Mouse (Mus musculus) T-cell, adult 2 months (primary cell): ENCODE measurements around the gene Lgi2.
A peak's percentile ranks its signal among the peaks of the same experiment; 100 is the strongest.

Experiments used
- DNase-seq: peaks from one replicate; pipeline ENCODE4 v3.0.0; 2022; ENCODE audit warnings: low spot score

The Lgi2 gene

DNA sequence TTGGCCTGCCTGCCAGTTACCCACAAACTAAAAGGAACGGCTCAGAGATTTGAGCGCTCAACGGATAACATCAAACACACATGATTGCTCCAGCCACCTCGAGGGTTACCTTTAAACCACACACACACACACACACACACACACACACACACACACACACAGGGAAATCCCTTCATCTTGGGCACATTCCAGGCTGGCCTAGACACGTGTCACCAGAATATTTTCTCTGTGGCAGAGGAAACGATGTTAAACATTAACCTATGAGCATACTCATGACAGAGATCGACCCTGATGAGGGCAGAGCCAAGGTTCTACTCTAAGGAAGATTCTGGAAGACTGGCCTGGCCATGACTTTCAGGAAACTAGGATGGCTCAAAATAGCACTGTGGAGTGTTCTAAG, 29.2 kb downstream of the Lgi2 start:
- DNase-seq: no peak

DNA sequence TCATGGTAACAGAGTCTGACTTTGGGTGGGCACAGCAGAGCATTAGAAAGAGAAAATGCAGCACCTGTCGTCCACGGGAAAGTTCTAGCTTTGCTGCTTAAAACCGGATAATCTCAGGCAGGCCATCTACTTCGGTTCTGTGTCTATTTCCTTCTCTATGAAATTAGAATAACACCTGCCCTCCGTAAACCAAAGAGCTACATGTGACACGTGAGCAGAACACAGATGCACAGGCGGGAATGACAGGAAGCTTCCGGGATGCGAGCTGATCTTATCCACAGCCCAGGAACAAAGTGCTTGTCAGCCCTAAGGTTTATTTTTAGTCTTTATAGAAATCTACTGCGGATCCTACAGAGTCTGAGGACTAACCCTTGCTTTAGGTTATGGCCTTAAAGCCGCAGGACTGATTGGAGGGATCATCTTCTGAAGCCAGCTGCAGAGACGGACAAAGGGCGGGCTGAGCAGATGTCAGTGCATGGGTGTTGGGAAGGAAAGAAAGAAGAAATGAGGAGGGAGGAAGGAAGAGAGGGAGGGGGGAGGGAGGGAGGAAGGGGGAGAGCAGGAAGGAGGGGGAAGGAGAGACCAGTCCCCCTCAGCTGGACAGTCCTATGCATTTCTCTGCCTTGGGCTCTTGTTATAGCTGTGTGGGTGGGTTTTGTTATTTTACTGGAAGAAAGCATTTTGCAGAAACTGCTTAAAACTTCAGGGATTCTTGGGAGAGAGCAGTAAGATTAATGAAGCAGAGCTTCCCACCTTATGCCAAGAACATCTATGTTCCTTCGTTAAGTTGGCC, 31.3 kb downstream of the Lgi2 start:
- DNase-seq: no peak

DNA sequence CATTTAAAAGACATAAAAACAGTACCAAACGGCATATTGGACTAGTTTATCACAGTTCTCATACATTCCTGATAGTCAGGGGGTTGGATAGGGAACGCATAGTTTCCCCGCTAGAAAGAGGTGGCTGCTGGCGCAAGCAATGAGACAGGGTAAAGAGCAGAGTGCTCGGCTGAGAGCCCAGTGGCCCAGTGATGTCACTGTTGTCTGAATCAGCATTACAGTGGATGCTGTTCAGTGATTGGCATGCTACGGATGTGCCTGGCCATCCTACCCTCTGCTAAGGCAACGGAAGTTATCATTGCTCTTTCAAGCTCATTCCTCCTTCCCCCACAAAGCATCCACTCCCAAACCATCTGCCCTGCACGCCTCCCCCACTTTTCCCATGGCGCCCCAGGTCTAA, 32.6 kb downstream of the Lgi2 start:
- DNase-seq: no peak

DNA sequence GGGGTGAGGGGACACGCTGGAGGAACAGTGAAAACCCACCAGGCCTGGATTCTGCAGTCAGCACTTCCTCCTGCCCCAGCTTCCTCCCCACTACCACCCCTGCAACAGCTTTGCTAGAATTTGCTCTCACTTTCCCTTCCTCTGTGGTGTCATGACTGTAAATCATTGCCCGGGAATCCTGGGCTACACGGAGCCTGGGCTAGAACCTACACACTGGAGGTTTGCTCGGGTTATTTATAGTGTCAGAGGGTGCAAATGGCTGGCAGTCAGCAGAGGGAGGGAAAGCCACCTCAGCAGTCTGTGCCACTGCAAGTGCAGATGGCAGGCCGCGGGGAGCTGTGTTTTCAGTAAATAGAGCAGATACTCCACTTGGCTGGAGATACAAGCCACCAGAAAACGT, 37.7 kb downstream of the Lgi2 start:
- DNase-seq: no peak

DNA sequence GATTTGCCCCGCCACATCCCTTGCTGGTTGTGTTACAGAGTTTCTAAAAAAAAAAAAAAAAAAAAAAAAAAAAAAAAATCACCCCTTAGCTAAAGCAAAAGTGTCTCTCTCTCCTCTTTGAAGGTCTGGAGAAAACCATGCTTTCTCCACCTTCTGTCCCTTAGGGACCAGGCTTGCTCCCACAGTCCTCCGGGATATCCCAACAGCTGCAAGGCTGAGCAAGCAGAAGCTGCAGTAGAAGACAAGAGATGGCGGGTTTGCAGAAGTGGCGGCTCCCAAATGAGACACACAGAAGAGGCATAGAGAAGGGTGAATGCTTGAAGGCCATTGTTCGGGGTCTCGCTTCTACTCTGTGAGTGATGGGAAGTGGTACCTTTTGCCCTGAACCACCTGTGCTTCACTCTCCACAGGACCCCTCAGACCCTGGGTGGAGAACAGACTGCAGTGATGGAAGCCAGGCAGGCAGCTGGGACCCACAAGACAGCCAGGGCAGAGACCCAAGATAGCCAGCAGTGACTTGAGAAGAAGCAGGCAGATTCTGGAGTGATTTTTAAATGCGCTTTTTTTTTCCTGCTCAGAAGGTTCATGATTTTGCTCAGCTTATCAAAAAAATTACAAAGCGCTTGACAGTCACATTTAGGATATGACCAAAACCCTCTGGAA, 39.8 kb downstream of the Lgi2 start:
- DNase-seq: no peak

DNA sequence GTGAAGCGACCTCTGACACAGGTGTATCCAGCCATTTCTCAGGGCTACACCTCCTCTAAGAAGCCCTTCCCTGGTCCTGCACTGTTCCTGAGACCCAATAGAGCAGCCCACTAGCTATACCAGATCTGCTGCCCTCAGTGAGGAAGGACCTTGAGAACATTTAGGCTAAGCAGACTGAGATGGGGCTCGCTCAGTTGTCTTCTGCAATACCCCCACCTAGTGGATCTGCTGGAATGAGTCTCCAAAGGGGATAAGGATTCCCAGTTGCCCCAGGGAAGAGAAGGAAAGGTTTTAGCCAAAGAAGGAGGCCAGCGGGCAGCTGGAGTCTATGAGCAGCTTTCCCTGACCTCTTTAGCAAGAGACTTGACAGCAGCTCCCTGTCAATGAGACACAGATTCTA, 42.1 kb downstream of the Lgi2 start:
- DNase-seq: no peak

DNA sequence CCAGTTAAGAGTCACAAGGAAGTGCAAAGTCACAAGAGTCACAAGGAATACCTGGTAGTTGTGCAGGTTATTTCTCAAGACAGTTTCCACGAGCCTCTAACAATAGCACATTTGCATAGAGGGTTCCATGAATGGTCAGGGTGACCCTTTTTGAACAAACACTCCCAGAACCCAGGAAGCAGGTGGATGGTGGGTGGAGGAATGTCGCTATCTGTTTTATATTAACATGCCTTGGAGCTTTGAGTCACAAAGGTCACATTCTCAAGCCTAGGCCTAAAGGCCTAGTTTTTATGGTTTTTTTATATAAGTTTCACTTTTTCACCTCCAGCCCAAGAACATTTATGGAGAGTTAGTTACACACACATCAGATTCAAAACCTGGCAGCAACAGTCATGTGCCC, 46.3 kb downstream of the Lgi2 start:
- DNase-seq: no peak

DNA sequence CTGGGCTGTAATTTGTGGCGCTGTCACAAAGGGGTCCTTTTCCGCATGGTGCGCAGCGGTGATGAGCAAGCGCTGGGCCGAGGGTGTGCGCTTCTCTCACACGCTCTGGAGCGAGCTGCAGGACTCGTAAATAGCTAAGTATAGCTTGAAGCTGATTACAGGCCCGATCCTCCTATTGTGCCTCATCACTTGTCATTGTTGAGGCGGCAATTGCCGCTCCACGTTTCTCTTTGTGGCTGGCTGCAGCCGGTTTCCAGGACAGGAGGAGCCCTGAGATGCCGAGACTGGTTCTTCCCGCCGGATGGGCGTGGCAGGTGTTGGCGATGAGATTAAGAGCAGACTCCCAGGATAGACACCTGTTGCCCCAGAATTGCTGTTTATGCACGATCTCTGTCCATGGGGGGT, 50.2 kb downstream of the Lgi2 start:
- DNase-seq: no peak

DNA sequence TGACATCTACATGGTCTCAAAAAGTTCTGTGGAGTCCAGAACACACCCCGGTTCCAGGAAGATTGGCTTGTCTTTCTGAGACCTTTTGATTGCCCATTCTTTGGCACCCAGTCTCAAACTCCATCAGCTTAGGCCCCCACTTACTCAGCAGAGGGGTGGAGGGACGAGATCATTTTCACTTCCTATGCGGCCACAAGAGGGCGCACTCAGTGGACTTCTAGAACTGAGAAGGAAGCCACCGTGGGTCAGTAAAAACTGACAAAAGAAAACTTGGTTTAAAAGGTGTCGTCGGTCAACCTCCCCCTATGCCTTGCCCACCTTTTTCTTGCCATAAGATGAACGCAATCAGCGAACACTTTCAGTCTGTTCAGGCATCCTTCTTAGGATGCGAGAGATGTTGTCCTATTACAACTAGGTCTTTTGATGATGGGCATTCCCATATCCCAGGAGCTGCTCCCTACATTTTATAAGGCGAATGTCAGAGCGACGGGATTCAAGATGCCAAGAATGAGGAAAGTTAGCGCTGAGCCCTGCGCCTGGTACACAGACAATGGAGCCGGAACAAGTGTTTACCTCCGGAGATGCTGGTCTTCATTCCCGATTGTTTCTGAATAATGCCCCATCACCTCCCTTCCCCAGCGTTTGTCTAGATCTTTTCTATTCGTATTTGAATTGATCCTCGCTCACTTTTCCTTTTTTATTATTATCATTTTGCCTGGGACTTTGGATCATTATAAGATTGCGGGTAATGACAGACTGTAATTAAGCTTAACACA, 50.8 kb downstream of the Lgi2 start:
- DNase-seq: peak; percentile 2

DNA sequence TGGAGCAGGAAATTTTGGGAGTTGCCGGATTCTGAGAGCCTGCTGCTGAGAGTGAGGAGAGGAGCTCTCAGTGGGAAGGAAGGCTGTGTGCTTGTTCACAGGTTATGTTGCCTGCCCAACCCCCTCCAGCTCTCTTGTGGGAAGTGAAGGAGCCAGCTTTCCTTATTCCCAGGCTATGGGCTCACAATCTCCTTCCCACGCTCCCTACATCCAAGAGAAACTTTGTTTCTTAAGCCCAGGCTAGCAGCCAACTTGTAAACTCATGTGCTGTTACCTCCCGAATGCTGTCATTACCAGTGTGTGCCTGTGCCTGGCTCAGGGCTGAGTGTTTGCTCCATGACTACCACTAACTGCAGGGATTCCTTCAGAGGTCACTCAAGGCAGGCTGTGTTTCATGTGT, 55.2 kb downstream of the Lgi2 start:
- no peak for DNase-seq

DNA sequence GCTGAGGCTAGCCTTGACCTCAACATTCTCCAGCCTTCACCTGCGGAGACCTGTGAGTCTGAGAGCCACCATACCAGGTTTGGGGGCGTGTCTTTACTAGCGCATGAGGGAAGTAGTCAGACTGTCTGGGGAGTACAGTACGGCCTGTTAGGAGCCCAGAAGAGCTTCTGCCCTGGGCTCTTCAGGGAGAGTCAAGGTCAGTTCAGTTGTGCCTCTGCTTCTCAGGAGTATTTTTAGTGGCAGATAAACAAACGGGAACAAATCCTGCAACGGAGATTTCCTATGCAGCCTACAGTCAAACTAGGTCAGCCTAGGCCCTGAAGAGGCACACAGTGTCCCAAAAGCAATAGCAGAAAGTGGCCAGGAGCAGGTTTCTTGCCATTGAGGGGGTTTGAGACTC, 56.8 kb downstream of the Lgi2 start:
- no peak for DNase-seq

DNA sequence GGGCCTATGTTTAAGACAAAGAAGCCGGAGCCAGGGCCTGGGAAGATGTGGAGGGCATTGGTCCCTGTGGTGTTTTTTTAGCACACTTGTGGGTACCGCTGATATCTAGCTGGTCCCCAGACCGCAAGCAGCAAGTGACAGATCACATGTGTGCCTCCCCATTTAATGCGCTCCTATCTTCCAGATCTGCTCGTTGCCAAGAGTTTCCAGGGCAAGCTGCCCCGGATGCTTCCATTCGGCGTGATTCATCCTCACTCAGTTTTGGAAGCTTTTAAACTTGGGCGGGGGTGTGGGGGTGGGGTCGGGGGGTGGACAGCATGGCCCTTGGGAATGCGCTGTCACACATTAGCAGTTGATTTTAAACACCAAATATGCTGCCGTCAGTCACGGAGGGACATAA, 61.6 kb downstream of the Lgi2 start:
- DNase-seq: no peak

DNA sequence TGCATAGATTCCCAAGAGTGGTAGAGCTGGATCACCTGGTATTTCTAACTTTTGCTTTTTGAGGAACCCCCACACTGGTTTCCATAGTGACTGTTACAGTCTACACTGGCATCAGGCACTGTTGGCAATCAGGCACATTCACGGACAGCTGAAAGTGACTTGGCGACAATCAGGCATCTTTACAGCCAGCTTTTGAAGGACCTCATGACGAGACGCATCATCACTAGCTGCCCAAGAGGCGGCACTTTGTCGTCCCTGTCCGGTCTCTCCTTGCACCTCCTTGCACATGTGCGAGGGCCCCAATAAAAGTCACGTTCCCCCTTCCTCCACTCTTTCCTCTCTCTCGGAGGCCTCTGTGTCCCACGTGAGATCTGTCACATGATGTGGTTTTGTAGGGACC, 62.1 kb downstream of the Lgi2 start:
- DNase-seq: no peak

DNA sequence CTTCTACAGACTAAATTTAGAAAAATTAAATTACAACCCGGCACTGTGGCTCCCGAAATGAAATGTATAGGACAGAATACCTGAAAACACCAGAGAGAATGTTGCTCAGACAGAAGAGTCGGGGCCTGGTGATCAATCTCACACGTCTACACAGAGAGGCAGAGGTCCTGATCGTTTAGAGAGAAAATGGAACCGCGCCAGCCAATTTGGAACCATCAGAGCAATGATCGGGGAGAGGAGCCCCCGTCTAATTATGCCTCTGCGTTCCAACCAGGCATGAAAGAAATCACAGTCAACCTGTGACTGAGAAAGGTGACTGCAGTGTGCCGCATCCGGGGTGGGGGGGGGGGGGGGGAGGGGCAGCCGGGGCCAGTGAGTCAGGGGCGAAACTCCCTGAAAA, 70.6 kb downstream of the Lgi2 start:
- no peak for DNase-seq

DNA sequence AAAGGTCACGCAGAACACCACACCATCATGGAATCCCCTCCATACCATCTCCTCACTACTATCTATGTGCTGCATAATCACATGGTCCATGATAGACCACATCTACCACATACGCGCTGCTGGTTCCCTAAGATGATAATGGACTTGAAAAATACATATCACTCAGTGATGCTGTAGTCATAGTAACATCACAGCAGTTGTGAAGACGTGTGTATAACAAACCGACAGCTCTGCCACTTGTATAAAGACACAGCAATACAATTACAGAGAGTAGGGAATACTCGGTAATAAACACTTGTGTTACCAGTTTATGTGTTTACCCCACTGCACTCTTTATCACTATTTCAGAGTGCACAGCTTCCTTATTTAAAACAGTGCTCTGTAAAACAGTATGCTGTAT, 74.8 kb downstream of the Lgi2 start:
- DNase-seq: no peak

DNA sequence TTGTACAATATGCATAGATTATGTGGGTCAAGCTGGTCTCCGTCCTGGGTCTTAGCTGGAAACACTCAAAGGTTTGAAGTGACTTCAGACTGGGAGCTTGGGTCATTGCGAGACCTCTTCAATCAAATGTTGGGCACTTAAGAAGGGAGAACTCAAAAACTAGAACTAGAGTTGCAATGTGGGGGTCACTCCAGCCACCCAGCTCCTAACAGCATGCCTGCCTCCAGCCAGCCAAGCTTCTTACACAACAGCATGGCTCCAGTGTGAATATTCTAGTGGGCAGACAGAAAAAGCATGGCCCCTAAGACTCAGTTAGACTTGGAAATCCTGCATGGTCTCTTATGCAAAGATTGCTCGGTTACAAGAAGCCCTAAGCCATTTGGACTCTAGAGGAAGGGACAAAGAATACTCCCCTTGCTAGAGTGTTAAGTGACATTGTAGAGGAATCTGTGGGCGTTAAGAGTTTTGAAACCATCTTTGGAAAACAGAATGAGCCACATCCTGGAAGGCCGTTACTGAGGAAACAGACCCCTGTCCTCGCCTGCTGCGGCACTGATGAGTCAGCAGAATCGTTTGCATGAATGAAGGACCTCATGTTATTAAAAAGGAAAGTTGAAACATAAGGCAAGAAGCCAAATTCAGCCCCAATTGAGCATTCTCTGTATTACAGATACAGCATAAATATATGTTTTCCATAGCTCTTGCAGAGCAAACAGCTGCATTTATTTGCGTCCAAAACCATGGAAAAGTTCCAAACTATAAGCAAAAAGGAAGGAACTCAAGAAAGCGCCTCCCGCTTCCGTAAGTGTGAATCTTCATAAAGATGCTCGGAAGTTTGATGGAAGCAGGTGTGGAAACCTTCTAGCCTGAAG, 78.5 kb downstream of the Lgi2 start:
- no peak for DNase-seq
